In the genomic region with DNA sequence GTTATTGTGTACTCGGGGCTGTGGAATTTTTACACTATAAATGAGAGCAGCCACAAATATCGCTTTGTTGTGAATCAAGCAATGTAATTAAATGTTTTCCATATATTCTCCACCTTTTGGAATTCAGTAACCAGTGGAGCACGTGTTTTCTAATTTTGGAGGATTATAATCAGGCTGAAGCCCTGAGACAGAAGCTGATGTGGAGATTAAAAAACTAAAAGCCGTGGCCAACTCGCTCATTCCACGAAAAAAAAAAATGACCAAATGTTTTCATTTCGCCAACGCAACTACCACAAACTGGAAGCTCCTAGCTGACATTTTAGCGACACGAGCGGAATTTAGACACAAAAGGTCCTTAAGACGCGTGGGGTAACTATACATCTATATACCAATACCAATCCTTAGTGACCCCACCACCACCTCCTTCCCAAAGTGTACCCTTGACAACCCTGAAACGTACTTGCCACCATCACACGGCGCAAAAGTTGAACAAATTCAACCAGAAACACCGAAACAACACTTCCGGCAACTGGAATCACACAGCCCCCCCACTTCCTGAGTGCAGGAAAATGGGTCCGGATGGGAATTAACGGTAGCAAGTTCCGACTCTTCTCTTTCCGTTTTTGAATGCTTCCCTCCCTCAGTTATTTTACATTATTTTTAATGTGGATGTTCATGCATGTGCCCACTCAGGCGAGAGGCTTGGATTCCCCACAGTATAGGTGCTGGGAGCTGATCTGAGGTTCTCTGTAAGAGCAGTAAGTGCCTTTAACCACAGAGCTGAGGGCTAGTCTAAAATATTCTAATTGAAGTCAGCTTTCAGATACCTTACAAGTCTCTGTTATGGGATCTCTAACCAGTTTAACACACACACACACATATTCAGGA, we compare ENCODE assay signal across 7 mouse cellular contexts. TPM values are rescaled to one million over a fixed set of nuclear protein-coding genes. Genes with fewer than 3 reads are reported as not detected.
A peak's percentile ranks its signal among the peaks of the same experiment; 100 is the strongest.
DNase-seq lines count a peak whose midpoint lies in the region; ATAC-seq lines count a peak whose summit lies in the region.

A gene (minus strand): TSS at position 524 of the 888 bp plus-strand sequence.

- WGBS in intestine, embryonic 16.5 days: 3% methylated on average over 23 of the region's 23 CpGs
- WGBS in midbrain, embryonic 11.5 days: 3% methylated on average over 23 of the region's 23 CpGs

- peak within 1 kb of the TSS; percentile 78 for H3K4me2 ChIP-seq in intestine, embryonic 16.5 days (ENCODE audit: low read depth, low read length)
- peak within 1 kb of the TSS; percentile 54 for H3K4me2 ChIP-seq in midbrain, embryonic 11.5 days

- peak within 1 kb of the TSS; percentile 90 for H3K9ac ChIP-seq in intestine, embryonic 16.5 days (ENCODE audit: low read depth, low read length)
- peak within 1 kb of the TSS; percentile 71 for H3K9ac ChIP-seq in midbrain, embryonic 11.5 days (ENCODE audit: low read length)

- 0 out of 2 replicates have a peak, but pooled peaks cover 4% of the 10 kb centered on the region for H3K4me1 ChIP-seq in intestine, embryonic 16.5 days (ENCODE audit: control insufficient read depth, insufficient read depth, low read length)
- H3K4me1 ChIP-seq in midbrain, embryonic 11.5 days (ENCODE audit: control insufficient read depth, insufficient read depth, low read length): peaks cover 2% of the 10 kb centered on the region; the same call in 1 of the 2 replicates

- no peaks in the 10 kb centered on the region for H3K27me3 ChIP-seq in intestine, embryonic 16.5 days (replicated peaks; ENCODE audit: control insufficient read depth, insufficient read depth, low read length)
- no peaks in the 10 kb centered on the region for H3K27me3 ChIP-seq in midbrain, embryonic 11.5 days (ENCODE audit: control insufficient read depth, insufficient read depth, low read length)

- intact Hi-C loops in gastrocnemius, postnatal 36 days (cut with DNase I): no loop called here
- intact Hi-C loops in left cerebral cortex, postnatal 36 days (cut with DNase I): loop anchor here (5.0 to 10.0 kb wide), 2 partner anchors 48 to 391 kb away; a partner anchor contains a TSS

- peak within 1 kb of the TSS; percentile 94 for H3K27ac ChIP-seq in intestine, embryonic 16.5 days (ENCODE audit: low read length)
- H3K27ac ChIP-seq in midbrain, embryonic 11.5 days (ENCODE audit: low read depth, low read length): peak within 1 kb of the TSS; percentile 72

- no peak for ATAC-seq in intestine, embryonic 16.5 days
- ATAC-seq in midbrain, embryonic 11.5 days (ENCODE audit: low FRiP score): no peak

- peak; percentile 87 for DNase-seq in adrenal gland, adult 2 months
- DNase-seq in embryo, embryonic 11 days: peak; percentile 90
- peak; percentile 63 to 70 for DNase-seq in gastrocnemius, postnatal 36 days
- peak; percentile 78 to 84 for DNase-seq in left cerebral cortex, postnatal 36 days (ENCODE audit: low spot score in 2 of 2)
- DNase-seq in midbrain, embryonic 11.5 days (ENCODE audit: low spot score, missing footprints): peak; percentile 98
- peak; percentile 36 for DNase-seq in skeletal muscle tissue, adult 2 months (ENCODE audit: low read depth, low spot score)

- H3K4me3 ChIP-seq in intestine, embryonic 16.5 days (ENCODE audit: low read length): peak within 1 kb of the TSS; percentile 81
- peak within 1 kb of the TSS; percentile 60 for H3K4me3 ChIP-seq in midbrain, embryonic 11.5 days (ENCODE audit: low read depth, low read length)

- H3K9me3 ChIP-seq in intestine, embryonic 16.5 days (ENCODE audit: control insufficient read depth, low read length): no peaks in the 10 kb centered on the region
- no peaks in the 10 kb centered on the region for H3K9me3 ChIP-seq in midbrain, embryonic 11.5 days (ENCODE audit: control insufficient read depth, low read length)

- no peaks in the 10 kb centered on the region for H3K36me3 ChIP-seq in intestine, embryonic 16.5 days (ENCODE audit: control insufficient read depth, insufficient read depth, low read length)
- H3K36me3 ChIP-seq in midbrain, embryonic 11.5 days (ENCODE audit: control insufficient read depth, insufficient read depth, low read length): peaks cover 4% of the 10 kb centered on the region; the same call in 1 of the 2 replicates

RNA-seq across cellular contexts. Expression of the gene that starts here (rescaled TPM):
- 10 to 100 TPM; 23.5 to 24.4 TPM for total RNA-seq in adrenal gland, adult 2 months (2021)
- 2.0 and 2.1 TPM in 2 replicates for polyA plus RNA-seq in adrenal gland, adult 2 months (2012; rRNA removed)
- 10 to 100 TPM; 15.2 to 17.7 TPM for total RNA-seq in gastrocnemius, postnatal 36 days (2021)
- 27.4 and 27.5 TPM in 2 replicates for polyA plus RNA-seq in intestine, embryonic 16.5 days (2015; fragmentation: Nextera tagmentation; extraction: Ambion mirVana)
- 10 to 100 TPM in 1 of 2 experiments, 1 to 10 TPM in 1; 8.8 to 10.1 TPM for total RNA-seq in left cerebral cortex, postnatal 36 days (2021)
- polyA plus RNA-seq in midbrain, embryonic 11.5 days (2014; fragmentation: Nextera tagmentation; extraction: Ambion mirVana): 38.1 and 40.9 TPM in 2 replicates

Comparison
In these comparisons a context has a peak if more than half of its experiments do, and no peak if none do; other contexts are left out.
1. DNase-seq: peak in every context shown above with its lines; median percentile 98 in midbrain, embryonic 11.5 days; 90 in embryo, embryonic 11 days; 87 in adrenal gland, adult 2 months; 81 in left cerebral cortex, postnatal 36 days; 66 in gastrocnemius, postnatal 36 days; 36 in skeletal muscle tissue, adult 2 months.